Mouse (Mus musculus) midbrain, embryonic 14.5 days (tissue): ENCODE measurements around the gene Pde2a. TPM values are rescaled to one million over a fixed set of nuclear protein-coding genes. Genes with fewer than 3 reads are reported as not detected.

Experiments used
- ATAC-seq: fragments of 200-750 bp; cut with Nextera tagmentation; 2 replicates; pipeline ENCODE4 v1.8.0; 2017; ENCODE audit warnings: moderate number of reproducible peaks, moderate library complexity; ENCODE audit not compliant: low FRiP score, low TSS enrichment
- DNase-seq: peaks from one replicate; pipeline ENCODE4 v3.0.0-alpha.2; 2015
- H3K27ac ChIP-seq: fragments of 300-500 bp; sonication (generic); replicated peaks from 2 replicates; pipeline ENCODE4 v1.5.1; 2014; ENCODE audit warnings: mild to moderate bottlenecking, low read depth, low read length, moderate library complexity
- H3K27me3 ChIP-seq: fragments of 300-500 bp; sonication (generic); 2 replicates; pipeline ENCODE4 v1.6.1; 2014; ENCODE audit warnings: low read length, control low read depth, mixed read lengths; ENCODE audit not compliant: control insufficient read depth, insufficient read depth
- H3K36me3 ChIP-seq: fragments of 300-500 bp; sonication (generic); 2 replicates; pipeline ENCODE4 v1.6.1; 2014; ENCODE audit warnings: low read length, control low read depth; ENCODE audit not compliant: control insufficient read depth, insufficient read depth
- H3K4me1 ChIP-seq: fragments of 300-500 bp; sonication (generic); 2 replicates; pipeline ENCODE4 v1.6.1; 2014; ENCODE audit warnings: mild to moderate bottlenecking, antibody characterized with exemption, low read length, control low read depth; ENCODE audit not compliant: control insufficient read depth, insufficient read depth
- H3K4me2 ChIP-seq: fragments of 300-500 bp; sonication (generic); 2 replicates; pipeline ENCODE4 v1.6.1; 2014; ENCODE audit warnings: mild to moderate bottlenecking, low read length, moderate library complexity
- H3K4me3 ChIP-seq: fragments of 300-500 bp; sonication (generic); replicated peaks from 2 replicates; pipeline ENCODE4 v1.5.1; 2014; ENCODE audit warnings: low read depth, low read length
- H3K9ac ChIP-seq: fragments of 300-500 bp; sonication (generic); replicated peaks from 2 replicates; pipeline ENCODE4 v1.6.1; 2014; ENCODE audit warnings: mild to moderate bottlenecking, low read length, moderate library complexity
- H3K9me3 ChIP-seq: fragments of 300-500 bp; sonication (generic); 2 replicates; pipeline ENCODE4 v1.6.1; 2016; ENCODE audit warnings: low read length, control low read depth, mixed read lengths; ENCODE audit not compliant: control insufficient read depth
- WGBS: fragments of 180-500 bp; shearing (Covaris S2); extraction: QIAGEN DNeasy Blood & Tissue Kit; methylation state at CpG from one replicate; pipeline ENCODE4 v1.1.7; 2014; 5-methylcytosine and 5-hydroxymethylcytosine counted together
- polyA plus RNA-seq: library from polyadenylated mRNA; unstranded; fragments of >200 nt; fragmentation: Nextera tagmentation; extraction: Ambion mirVana; gene quantifications from 2 replicates; pipeline ENCODE4 v1.2.1, GENCODE M21; 2014

Gene Pde2a
- polyA plus RNA-seq, 1 experiment from 2014 or later, result 23.0 TPM

- DNase-seq (peak; percentile 71), ATAC-seq (peak; percentile 48; the same call in 1 of the 2 replicates)
- 27% methylated on average over 7 of the region's 7 CpGs for WGBS
- H3K4me3 ChIP-seq, result no peak overlapping the region
- H3K36me3 ChIP-seq, result no peaks in the 10 kb centered on the region
- no peaks in the 10 kb centered on the region for H3K9me3 ChIP-seq
- peaks cover 6% of the 10 kb centered on the region; the same call in 1 of the 2 replicates for H3K27me3 ChIP-seq
- H3K9ac ChIP-seq, result no peak overlapping the region
- H3K4me1 ChIP-seq, result peaks cover 15% of the 10 kb centered on the region
- H3K4me2 ChIP-seq, result no peak overlapping the region
- peak overlapping the region; percentile 68 for H3K27ac ChIP-seq
Observed at GRCm38 (mm10) chr7:101414661-101415511, 6.6 kb upstream of the Pde2a start.

GRCm38 (mm10) chr7:101415512-101416100, 5.9 kb upstream of the Pde2a start:
- no peak for DNase-seq
- Histone ChIP-seq H3K27ac (peak overlapping the region; percentile 68), H3K4me2 (no peak overlapping the region), H3K9ac (no peak overlapping the region), H3K27me3 (peaks cover 12% of the 10 kb centered on the region; the same call in 1 of the 2 replicates), H3K4me1 (peaks cover 18% of the 10 kb centered on the region), H3K4me3 (no peak overlapping the region), H3K9me3 (no peaks in the 10 kb centered on the region), H3K36me3 (no peaks in the 10 kb centered on the region)
- 30% methylated on average over 8 of the region's 8 CpGs for WGBS
- peak; percentile 15; the same call in 1 of the 2 replicates for ATAC-seq

GRCm38 (mm10) chr7:101416391-101416790, 5.1 kb upstream of the Pde2a start:
- Histone ChIP-seq H3K4me2 (no peak overlapping the region), H3K9me3 (no peaks in the 10 kb centered on the region), H3K4me1 (peaks cover 21% of the 10 kb centered on the region), H3K4me3 (no peak overlapping the region), H3K36me3 (no peaks in the 10 kb centered on the region), H3K27ac (no peak overlapping the region), H3K9ac (no peak overlapping the region), H3K27me3 (peaks cover 12% of the 10 kb centered on the region; the same call in 1 of the 2 replicates)
- 68% methylated on average over 5 of the region's 5 CpGs for WGBS
- DNase-seq, result no peak
- ATAC-seq, result no peak

DNA sequence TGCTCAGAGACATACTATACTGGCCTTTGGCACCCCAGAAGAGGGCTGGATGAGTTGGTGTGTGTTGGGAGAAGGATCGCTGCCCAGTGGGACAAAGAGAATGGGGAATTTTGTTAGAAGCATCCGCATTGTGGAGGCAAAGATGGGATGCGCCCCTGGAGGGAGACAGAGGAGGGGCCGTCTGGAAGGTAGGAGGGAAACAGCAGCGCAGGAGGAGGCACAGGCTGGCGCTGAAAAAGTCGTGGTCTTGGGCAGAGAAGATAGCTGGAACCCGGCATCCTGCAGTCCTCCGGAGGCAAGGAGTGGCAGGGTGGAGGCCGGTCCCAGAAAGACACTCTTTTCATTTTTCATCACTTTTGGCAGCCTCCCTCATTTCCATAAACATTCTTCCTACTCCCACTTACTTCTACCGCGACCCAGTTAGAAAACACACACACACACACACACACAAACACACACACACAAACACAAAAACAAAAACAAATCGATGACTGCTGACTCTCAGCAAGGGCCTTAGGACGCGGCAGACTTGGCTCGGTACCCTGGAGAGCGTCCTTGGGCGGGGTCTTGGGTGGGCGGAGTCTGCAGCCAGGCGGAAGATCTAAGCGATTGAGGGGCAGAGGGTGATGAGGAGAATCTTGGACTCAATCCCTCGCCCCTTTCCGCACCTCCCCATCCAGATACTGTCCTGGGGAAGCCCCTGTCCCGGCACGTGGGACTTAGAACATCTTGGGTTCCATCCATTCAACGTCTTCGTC, 2.3 kb upstream of the Pde2a start:
- peaks cover 31% of the 10 kb centered on the region for H3K4me1 ChIP-seq
- H3K9me3 ChIP-seq, result no peaks in the 10 kb centered on the region
- H3K4me2 ChIP-seq, result peak overlapping the region; percentile 28; the same call in 1 of the 2 replicates
- peaks cover 12% of the 10 kb centered on the region; the same call in 1 of the 2 replicates for H3K27me3 ChIP-seq
- no peak overlapping the region for H3K4me3 ChIP-seq
- H3K36me3 ChIP-seq, result no peaks in the 10 kb centered on the region
- DNase-seq (peak; percentile 37), ATAC-seq (no peak)
- WGBS, result 6% methylated on average over 27 of the region's 27 CpGs
- H3K9ac ChIP-seq, result no peak overlapping the region
- no peak overlapping the region for H3K27ac ChIP-seq

DNA sequence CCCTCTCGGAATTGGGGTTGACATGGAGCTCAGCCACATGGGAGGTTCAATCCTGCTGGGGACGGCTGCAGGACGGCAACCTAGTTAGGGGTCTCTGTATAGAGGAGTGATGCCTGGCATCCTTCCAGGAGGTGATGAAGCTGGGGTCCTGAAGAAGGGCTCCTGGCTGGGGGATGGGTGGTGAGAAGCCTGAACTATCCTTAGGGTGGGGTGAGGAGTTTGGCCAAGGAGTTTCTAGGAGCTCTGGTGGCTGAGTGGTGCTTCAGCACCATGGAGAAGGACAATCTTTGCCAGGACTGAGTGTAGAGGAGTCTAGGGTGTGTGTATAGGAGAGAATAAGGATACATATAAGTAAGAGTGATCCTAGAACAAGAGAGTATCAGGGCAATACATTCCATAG, 578 bp downstream of the Pde2a start:
- Histone ChIP-seq H3K27ac (0 out of 2 replicates have a peak overlapping the region, but pooled peaks have one; percentile 46), H3K27me3 (peaks cover 12% of the 10 kb centered on the region; the same call in 1 of the 2 replicates), H3K36me3 (no peaks in the 10 kb centered on the region), H3K9me3 (no peaks in the 10 kb centered on the region), H3K4me1 (peaks cover 20% of the 10 kb centered on the region), H3K4me2 (peak overlapping the region; percentile 55), H3K9ac (peak overlapping the region; percentile 59), H3K4me3 (peak overlapping the region; percentile 30)
- DNase-seq, result peak; percentile 32
- WGBS, result 11% methylated on average over 3 of the region's 3 CpGs
- no peak for ATAC-seq

GRCm38 (mm10) chr7:101422646-101423045, 1.2 kb downstream of the Pde2a start:
- peaks cover 26% of the 10 kb centered on the region for H3K4me1 ChIP-seq
- H3K36me3 ChIP-seq, result no peaks in the 10 kb centered on the region
- DNase-seq (no peak), ATAC-seq (no peak)
- 84% methylated on average over 8 of the region's 8 CpGs for WGBS
- H3K27ac ChIP-seq, result no peak overlapping the region
- H3K9me3 ChIP-seq, result no peaks in the 10 kb centered on the region
- H3K27me3 ChIP-seq, result peaks cover 9% of the 10 kb centered on the region; the same call in 1 of the 2 replicates
- H3K4me3 ChIP-seq, result no peak overlapping the region
- no peak overlapping the region for H3K4me2 ChIP-seq
- H3K9ac ChIP-seq, result no peak overlapping the region

DNA sequence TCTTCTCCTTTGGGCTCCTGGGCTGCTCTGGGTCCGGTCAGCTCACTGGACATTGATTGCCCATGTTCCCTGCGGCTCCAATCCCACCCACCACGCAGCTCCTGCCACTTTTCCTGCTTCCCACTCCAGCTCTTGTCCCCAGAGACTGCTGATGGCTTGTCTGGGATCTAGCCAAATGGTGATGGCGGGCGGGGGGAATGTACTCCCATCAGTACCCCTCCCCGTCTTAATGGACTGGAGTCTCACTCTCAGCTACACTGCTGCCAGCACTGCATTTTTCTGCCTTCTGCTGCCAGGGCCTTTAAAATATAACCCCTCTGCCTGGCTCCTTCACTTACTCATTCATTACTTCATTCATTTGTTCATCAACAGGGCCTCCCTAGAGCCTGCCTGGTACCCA, 2.5 kb downstream of the Pde2a start:
- ATAC-seq (no peak), DNase-seq (peak; percentile 46)
- no peaks in the 10 kb centered on the region for H3K9me3 ChIP-seq
- no peak overlapping the region for H3K4me2 ChIP-seq
- H3K27ac ChIP-seq, result no peak overlapping the region
- H3K4me1 ChIP-seq, result peaks cover 28% of the 10 kb centered on the region
- 69% methylated on average over 6 of the region's 6 CpGs for WGBS
- no peak overlapping the region for H3K9ac ChIP-seq
- H3K36me3 ChIP-seq, result no peaks in the 10 kb centered on the region
- H3K4me3 ChIP-seq, result no peak overlapping the region
- H3K27me3 ChIP-seq, result peaks cover 7% of the 10 kb centered on the region; the same call in 1 of the 2 replicates

DNA sequence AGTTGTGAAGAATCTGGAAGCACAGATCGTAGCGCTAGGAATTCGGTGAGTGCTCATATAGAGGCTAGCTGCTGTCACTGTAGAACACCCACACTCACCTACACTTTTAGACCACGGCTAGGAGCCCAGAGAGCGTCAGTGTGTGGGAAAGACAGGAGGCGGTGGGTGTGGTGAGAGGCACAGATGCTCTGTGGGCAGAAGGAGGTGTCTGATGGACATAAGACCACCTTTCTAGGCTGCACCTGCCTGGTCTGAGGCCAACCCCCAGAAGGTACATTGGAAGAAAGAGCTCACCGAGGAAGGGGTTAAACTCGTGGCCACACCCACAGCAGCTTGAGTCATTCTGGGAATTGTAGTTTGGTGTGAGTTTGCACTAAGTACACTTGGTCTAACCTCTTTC, 5.2 kb downstream of the Pde2a start:
- no peak overlapping the region for H3K27ac ChIP-seq
- ATAC-seq, result no peak
- no peaks in the 10 kb centered on the region for H3K36me3 ChIP-seq
- H3K4me3 ChIP-seq, result no peak overlapping the region
- no peak overlapping the region for H3K4me2 ChIP-seq
- H3K9ac ChIP-seq, result no peak overlapping the region
- peak; percentile 58 for DNase-seq
- WGBS, result 76% methylated on average over 8 of the region's 8 CpGs
- H3K4me1 ChIP-seq, result peaks cover 17% of the 10 kb centered on the region
- H3K27me3 ChIP-seq, result no peaks in the 10 kb centered on the region
- H3K9me3 ChIP-seq, result no peaks in the 10 kb centered on the region
